Mouse (Mus musculus): ENCODE data around the gene Gm340. TPM values are rescaled to one million over a fixed set of nuclear protein-coding genes. Genes with fewer than 3 reads are reported as not detected.

Gm340 gene
- 3.1 and 4.1 TPM in 2 replicates for polyA plus RNA-seq (2012; rRNA removed)

GRCm38 (mm10) chr19:41581706-41582420, at the start of gene Gm340:
Gene Gm340 (plus strand): TSS chr19:41582370.

Other genes starting within 250 kb of the Gm340 start
- 2.3 and 2.7 TPM in 2 replicates for gene Pik3ap1, start 197.3 kb upstream of the Gm340 start, polyA plus RNA-seq (2012; rRNA removed)
- 5.6 and 8.6 TPM in 2 replicates for gene Lcor, start 99.7 kb upstream of the Gm340 start, polyA plus RNA-seq (2012; rRNA removed)
- 10.7 and 11.0 TPM in 2 replicates for gene Slit1, start 161.3 kb downstream of the Gm340 start, polyA plus RNA-seq (2012; rRNA removed)
- gene Arhgap19, start 219.7 kb downstream of the Gm340 start, polyA plus RNA-seq (2012; rRNA removed) = 34.4 and 46.3 TPM in 2 replicates
- gene Frat1, start 247.6 kb downstream of the Gm340 start, polyA plus RNA-seq (2012; rRNA removed) = 4.0 and 4.1 TPM in 2 replicates

Measured in central nervous system, embryonic 11.5 days (tissue).